Mouse (Mus musculus): Measurements from ENCODE around the gene Cfap61.

Cfap61 gene

GRCm38 (mm10) chr2:146009596-146010349, 75.2 kb downstream of the Cfap61 start:
- no peak for DNase-seq (ENCODE audit: extremely low read depth, low read depth, low spot score)

GRCm38 (mm10) chr2:146010816-146011215, 76.2 kb downstream of the Cfap61 start:
- no peak for DNase-seq (ENCODE audit: extremely low read depth, low read depth, low spot score)

GRCm38 (mm10) chr2:146015341-146016186, 81.0 kb downstream of the Cfap61 start:
- DNase-seq (ENCODE audit: extremely low read depth, low read depth, low spot score): no peak

- DNase-seq (ENCODE audit: extremely low read depth, low read depth, low spot score): no peak
Measured at GRCm38 (mm10) chr2:146022846-146023245, 88.3 kb downstream of the Cfap61 start.

- DNase-seq (ENCODE audit: extremely low read depth, low read depth, low spot score): no peak
Measured at GRCm38 (mm10) chr2:146043640-146044039, 109.1 kb downstream of the Cfap61 start.

GRCm38 (mm10) chr2:146044926-146045890, 110.6 kb downstream of the Cfap61 start:
- no peak for DNase-seq (ENCODE audit: extremely low read depth, low read depth, low spot score)

- no peak for DNase-seq (ENCODE audit: extremely low read depth, low read depth, low spot score)
Measured at GRCm38 (mm10) chr2:146047691-146048090, 113.1 kb downstream of the Cfap61 start.

- no peak for DNase-seq (ENCODE audit: extremely low read depth, low read depth, low spot score)
Measured at GRCm38 (mm10) chr2:146048221-146048829, 113.7 kb downstream of the Cfap61 start.

- DNase-seq (ENCODE audit: extremely low read depth, low read depth, low spot score): no peak
Measured at GRCm38 (mm10) chr2:146049339-146049738, 114.8 kb downstream of the Cfap61 start.

GRCm38 (mm10) chr2:146050069-146050468, 115.5 kb downstream of the Cfap61 start:
- DNase-seq (ENCODE audit: extremely low read depth, low read depth, low spot score): no peak

- no peak for DNase-seq (ENCODE audit: extremely low read depth, low read depth, low spot score)
Measured at GRCm38 (mm10) chr2:146051334-146051733, 116.8 kb downstream of the Cfap61 start.

GRCm38 (mm10) chr2:146057123-146057522, 122.5 kb downstream of the Cfap61 start:
- DNase-seq (ENCODE audit: extremely low read depth, low read depth, low spot score): no peak

GRCm38 (mm10) chr2:146058791-146059190, 124.2 kb downstream of the Cfap61 start:
- DNase-seq (ENCODE audit: extremely low read depth, low read depth, low spot score): no peak

- DNase-seq (ENCODE audit: extremely low read depth, low read depth, low spot score): no peak
Measured at GRCm38 (mm10) chr2:146061421-146062300, 127.1 kb downstream of the Cfap61 start.

GRCm38 (mm10) chr2:146062330-146063092, 127.9 kb downstream of the Cfap61 start:
- no peak for DNase-seq (ENCODE audit: extremely low read depth, low read depth, low spot score)

- no peak for DNase-seq (ENCODE audit: extremely low read depth, low read depth, low spot score)
Measured at GRCm38 (mm10) chr2:146063093-146064074, 128.8 kb downstream of the Cfap61 start.

GRCm38 (mm10) chr2:146067364-146067763, 132.8 kb downstream of the Cfap61 start:
- no peak for DNase-seq (ENCODE audit: extremely low read depth, low read depth, low spot score)

- no peak for DNase-seq (ENCODE audit: extremely low read depth, low read depth, low spot score)
Measured at GRCm38 (mm10) chr2:146073300-146073699, 138.7 kb downstream of the Cfap61 start.

Measured in fat pad, adult 2 months (tissue).